Mouse (Mus musculus) embryonic facial prominence, embryonic 15.5 days (tissue): Measurements from ENCODE around the gene Fuom. TPM values are rescaled to one million over a fixed set of nuclear protein-coding genes. Genes with fewer than 3 reads are reported as not detected.

Experiments used
- ATAC-seq: fragments of 200-750 bp; cut with Nextera tagmentation; 2 replicates; pipeline ENCODE4 v1.8.0; 2017; ENCODE audit warnings: low read depth, moderate TSS enrichment; ENCODE audit not compliant: insufficient number of reproducible peaks, low FRiP score, low TSS enrichment
- H3K27ac ChIP-seq: fragments of 300-500 bp; sonication (generic); replicated peaks from 2 replicates; pipeline ENCODE4 v1.5.1; 2015; ENCODE audit warnings: mild to moderate bottlenecking, inconsistent platforms
- H3K27me3 ChIP-seq: fragments of 300-500 bp; sonication (generic); 2 replicates; pipeline ENCODE4 v1.6.1; 2015; ENCODE audit warnings: inconsistent platforms
- H3K36me3 ChIP-seq: fragments of 300-500 bp; sonication (generic); 2 replicates; pipeline ENCODE4 v1.6.1; 2015; ENCODE audit warnings: mild to moderate bottlenecking, inconsistent platforms
- H3K4me1 ChIP-seq: fragments of 300-500 bp; sonication (generic); 2 replicates; pipeline ENCODE4 v1.6.1; 2015; ENCODE audit warnings: inconsistent platforms
- H3K4me2 ChIP-seq: fragments of 300-500 bp; sonication (generic); replicated peaks from 2 replicates; pipeline ENCODE4 v1.6.1; 2015; ENCODE audit warnings: mild to moderate bottlenecking, inconsistent platforms
- H3K4me3 ChIP-seq: fragments of 300-500 bp; sonication (generic); replicated peaks from 2 replicates; pipeline ENCODE4 v1.5.1; 2015; ENCODE audit warnings: mild to moderate bottlenecking, inconsistent platforms
- H3K9ac ChIP-seq: fragments of 300-500 bp; sonication (generic); 2 replicates; pipeline ENCODE4 v1.6.1; 2015; ENCODE audit warnings: inconsistent platforms
- H3K9me3 ChIP-seq: fragments of 300-500 bp; sonication (generic); replicated peaks from 2 replicates; pipeline ENCODE4 v1.6.1; 2016; ENCODE audit warnings: inconsistent platforms
- WGBS: fragments of 180-500 bp; shearing (Covaris S2); methylation state at CpG from one replicate; pipeline ENCODE4 v1.1.7; 2015; 5-methylcytosine and 5-hydroxymethylcytosine counted together
- polyA plus RNA-seq: library from polyadenylated mRNA; unstranded; fragments of >200 nt; fragmentation: Nextera tagmentation; extraction: Ambion mirVana; gene quantifications from 2 replicates; pipeline ENCODE4 v1.2.1, GENCODE M21; 2015

Gene Fuom
- polyA plus RNA-seq, 1 experiment from 2014 or later, result 26.9 TPM

GRCm38 (mm10) chr7:140126022-140126350 is 23.7 kb upstream of the Fuom start:
- H3K4me1 ChIP-seq, result peaks cover 16% of the 10 kb centered on the region
- H3K9me3 ChIP-seq, result no peaks in the 10 kb centered on the region
- ATAC-seq, result no peak
- H3K36me3 ChIP-seq, result peaks cover 20% of the 10 kb centered on the region
- peak overlapping the region; percentile 74 for H3K4me2 ChIP-seq
- 4% methylated on average over 5 of the region's 5 CpGs for WGBS
- H3K27ac ChIP-seq, result 0 out of 2 replicates have a peak overlapping the region, but pooled peaks have one; percentile 31
- 0 out of 2 replicates have a peak, but pooled peaks cover 3% of the 10 kb centered on the region for H3K27me3 ChIP-seq
- peak overlapping the region; percentile 91 for H3K4me3 ChIP-seq
- peak overlapping the region; percentile 93 for H3K9ac ChIP-seq

- peak; percentile 97 for ATAC-seq
- H3K27me3 ChIP-seq, result 0 out of 2 replicates have a peak, but pooled peaks cover 3% of the 10 kb centered on the region
- peaks cover 16% of the 10 kb centered on the region for H3K4me1 ChIP-seq
- 2% methylated on average over 40 of the region's 40 CpGs for WGBS
- peak overlapping the region; percentile 91 for H3K4me3 ChIP-seq
- peak overlapping the region; percentile 74 for H3K4me2 ChIP-seq
- H3K9ac ChIP-seq, result peak overlapping the region; percentile 93
- H3K9me3 ChIP-seq, result no peaks in the 10 kb centered on the region
- peaks cover 15% of the 10 kb centered on the region for H3K36me3 ChIP-seq
- H3K27ac ChIP-seq, result 0 out of 2 replicates have a peak overlapping the region, but pooled peaks have one; percentile 31
Measured at GRCm38 (mm10) chr7:140125278-140126021, 23.2 kb upstream of the Fuom start.

GRCm38 (mm10) chr7:140124382-140124781 is 22.1 kb upstream of the Fuom start:
- 0 out of 2 replicates have a peak, but pooled peaks cover 5% of the 10 kb centered on the region for H3K36me3 ChIP-seq

GRCm38 (mm10) chr7:140122765-140123164 is 20.5 kb upstream of the Fuom start:
- WGBS, result 33% methylated on average over 4 of the region's 4 CpGs
- H3K36me3 ChIP-seq, result no peaks in the 10 kb centered on the region
- peaks cover 16% of the 10 kb centered on the region for H3K4me1 ChIP-seq
- 0 out of 2 replicates have a peak, but pooled peaks cover 3% of the 10 kb centered on the region for H3K27me3 ChIP-seq
- H3K4me2 ChIP-seq, result no peak overlapping the region
- no peak overlapping the region for H3K9ac ChIP-seq
- H3K4me3 ChIP-seq, result no peak overlapping the region
- ATAC-seq, result no peak
- no peaks in the 10 kb centered on the region for H3K9me3 ChIP-seq
- no peak overlapping the region for H3K27ac ChIP-seq

More at GRCm38 (mm10) chr7:140124382-140124781, 22.1 kb upstream of the Fuom start:
- H3K4me1 ChIP-seq, result peaks cover 16% of the 10 kb centered on the region
- ATAC-seq, result no peak
- no peaks in the 10 kb centered on the region for H3K9me3 ChIP-seq
- H3K27ac ChIP-seq, result no peak overlapping the region
- no peak overlapping the region for H3K4me3 ChIP-seq
- no peak overlapping the region for H3K4me2 ChIP-seq
- 0 out of 2 replicates have a peak, but pooled peaks cover 3% of the 10 kb centered on the region for H3K27me3 ChIP-seq
- 93% methylated on average over 1 of the region's 1 CpGs for WGBS
- no peak overlapping the region for H3K9ac ChIP-seq

GRCm38 (mm10) chr7:140121338-140121910 is 19.2 kb upstream of the Fuom start:
- Histone ChIP-seq H3K9me3 (no peaks in the 10 kb centered on the region), H3K9ac (no peak overlapping the region), H3K36me3 (no peaks in the 10 kb centered on the region), H3K27me3 (0 out of 2 replicates have a peak, but pooled peaks cover 3% of the 10 kb centered on the region), H3K4me2 (no peak overlapping the region), H3K4me1 (peaks cover 9% of the 10 kb centered on the region; the same call in 1 of the 2 replicates), H3K27ac (no peak overlapping the region), H3K4me3 (no peak overlapping the region)
- WGBS, result 73% methylated on average over 13 of the region's 13 CpGs
- no peak for ATAC-seq

- Histone ChIP-seq H3K4me3 (no peak overlapping the region), H3K36me3 (no peaks in the 10 kb centered on the region), H3K9me3 (no peaks in the 10 kb centered on the region), H3K27ac (no peak overlapping the region), H3K4me2 (no peak overlapping the region), H3K27me3 (0 out of 2 replicates have a peak, but pooled peaks cover 3% of the 10 kb centered on the region), H3K4me1 (0 out of 2 replicates have a peak, but pooled peaks cover 6% of the 10 kb centered on the region), H3K9ac (no peak overlapping the region)
- 92% methylated on average over 2 of the region's 2 CpGs for WGBS
- ATAC-seq, result no peak
Measured at GRCm38 (mm10) chr7:140120484-140120883, 18.2 kb upstream of the Fuom start.

- peak within 1 kb of the TSS; percentile 82 for H3K4me2 ChIP-seq
- no peaks in the 10 kb centered on the region for H3K9me3 ChIP-seq
- H3K4me3 ChIP-seq, result peak within 1 kb of the TSS; percentile 78
- H3K27me3 ChIP-seq, result 0 out of 2 replicates have a peak, but pooled peaks cover 2% of the 10 kb centered on the region
- peak within 1 kb of the TSS; percentile 72 for H3K9ac ChIP-seq
- H3K4me1 ChIP-seq, result no peaks in the 10 kb centered on the region
- ATAC-seq, result peak; percentile 92
- WGBS, result 4% methylated on average over 28 of the region's 28 CpGs
- peak within 1 kb of the TSS; percentile 91 for H3K27ac ChIP-seq
- H3K36me3 ChIP-seq, result peaks cover 14% of the 10 kb centered on the region
Measured at GRCm38 (mm10) chr7:140116329-140117054, 14.3 kb upstream of the Fuom start, which contains the start of gene Echs1. Echs1 (minus strand) TSS chr7:140116476.

- H3K4me2 ChIP-seq, result peak within 1 kb of the TSS; percentile 82
- H3K27me3 ChIP-seq, result no peaks in the 10 kb centered on the region
- H3K27ac ChIP-seq, result peak within 1 kb of the TSS; percentile 91
- peak; percentile 70 for ATAC-seq
- H3K36me3 ChIP-seq, result peaks cover 21% of the 10 kb centered on the region
- peak within 1 kb of the TSS; percentile 78 for H3K4me3 ChIP-seq
- no peaks in the 10 kb centered on the region for H3K4me1 ChIP-seq
- peak within 1 kb of the TSS; percentile 72 for H3K9ac ChIP-seq
- no peaks in the 10 kb centered on the region for H3K9me3 ChIP-seq
- WGBS, result 1% methylated on average over 23 of the region's 23 CpGs
Measured at GRCm38 (mm10) chr7:140115583-140116328, 13.5 kb upstream of the Fuom start, which contains the start of gene Paox. Paox (plus strand) TSS chr7:140115799.

- 61% methylated on average over 3 of the region's 3 CpGs for WGBS
- Histone ChIP-seq H3K9me3 (no peaks in the 10 kb centered on the region), H3K27ac (no peak overlapping the region), H3K27me3 (no peaks in the 10 kb centered on the region), H3K36me3 (peaks cover 58% of the 10 kb centered on the region), H3K9ac (no peak overlapping the region), H3K4me3 (no peak overlapping the region), H3K4me2 (no peak overlapping the region), H3K4me1 (no peaks in the 10 kb centered on the region)
- peak; percentile 49; the same call in 1 of the 2 replicates for ATAC-seq
Measured at GRCm38 (mm10) chr7:140111943-140112342, 9.7 kb upstream of the Fuom start.

GRCm38 (mm10) chr7:140104009-140104408 is 1.8 kb upstream of the Fuom start:
- H3K9ac ChIP-seq, result no peak overlapping the region
- H3K36me3 ChIP-seq, result peaks cover 36% of the 10 kb centered on the region
- H3K27me3 ChIP-seq, result no peaks in the 10 kb centered on the region
- H3K9me3 ChIP-seq, result no peaks in the 10 kb centered on the region
- no peak overlapping the region for H3K4me3 ChIP-seq
- no peak for ATAC-seq
- H3K4me2 ChIP-seq, result no peak overlapping the region
- 72% methylated on average over 4 of the region's 4 CpGs for WGBS
- H3K27ac ChIP-seq, result no peak overlapping the region
- H3K4me1 ChIP-seq, result peaks cover 12% of the 10 kb centered on the region
